Comparison of ENCODE assay signal across 28 mouse cellular contexts in the genomic region with DNA sequence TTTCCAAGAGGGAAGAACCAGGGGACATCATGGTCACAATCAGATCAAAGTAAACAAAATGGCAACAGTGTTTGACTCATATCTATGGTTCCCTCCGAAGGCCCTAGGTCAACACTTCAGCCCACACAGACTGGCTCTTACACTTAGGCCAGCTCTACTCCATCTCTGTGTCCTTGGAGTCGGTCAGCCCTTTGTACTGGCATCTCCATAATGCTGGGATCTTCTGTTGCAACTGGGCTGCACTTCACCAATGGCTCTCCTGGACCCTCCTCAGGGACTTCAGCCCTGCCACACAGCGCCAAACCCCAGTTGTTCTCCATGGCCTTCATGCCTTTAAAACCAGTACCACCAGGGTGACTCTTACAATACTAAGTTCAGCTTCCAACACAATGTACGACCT.
"Had no signal": no experiment of that assay in that cellular context is flagged by ENCODE, and none has a peak within 500 bp of the region (broad histone marks: within the 10 kb centered on the region; RNA-seq: fewer than 3 reads in every experiment).

No protein-coding gene starts in this region.

- H3K9ac ChIP-seq: embryonic facial prominence, embryonic 12.5 days; embryonic facial prominence, embryonic 13.5 days; embryonic facial prominence, embryonic 15.5 days; forebrain, embryonic 12.5 days; forebrain, embryonic 13.5 days; forebrain, embryonic 15.5 days; forebrain, postnatal 0 days had no signal

- H3K4me1 ChIP-seq: embryonic facial prominence, embryonic 10.5 days; embryonic facial prominence, embryonic 12.5 days; embryonic facial prominence, embryonic 13.5 days; embryonic facial prominence, embryonic 15.5 days; forebrain, embryonic 10.5 days; forebrain, embryonic 12.5 days; forebrain, embryonic 13.5 days; forebrain, embryonic 15.5 days had no signal

- H3K9me3 ChIP-seq: embryonic facial prominence, embryonic 10.5 days; embryonic facial prominence, embryonic 12.5 days; forebrain, embryonic 12.5 days; forebrain, embryonic 13.5 days; forebrain, embryonic 15.5 days had no signal

- H3K27ac ChIP-seq: embryonic facial prominence, embryonic 10.5 days; embryonic facial prominence, embryonic 12.5 days; embryonic facial prominence, embryonic 13.5 days; embryonic facial prominence, embryonic 15.5 days; forebrain, embryonic 10.5 days; forebrain, embryonic 12.5 days; forebrain, embryonic 13.5 days; forebrain, embryonic 15.5 days; gastrocnemius, adult 2 months; heart, adult 2 months had no signal

- H3K36me3 ChIP-seq: embryonic facial prominence, embryonic 10.5 days; embryonic facial prominence, embryonic 12.5 days; embryonic facial prominence, embryonic 13.5 days; embryonic facial prominence, embryonic 15.5 days; forebrain, embryonic 10.5 days; forebrain, embryonic 12.5 days; forebrain, embryonic 15.5 days had no signal

- H3K27me3 ChIP-seq: embryonic facial prominence, embryonic 12.5 days; embryonic facial prominence, embryonic 13.5 days; embryonic facial prominence, embryonic 15.5 days; forebrain, embryonic 12.5 days; forebrain, embryonic 13.5 days; forebrain, embryonic 15.5 days had no signal

- DNase-seq: cerebellum, adult 2 months; cerebellum, adult 8-10 months; cerebellum, adult 9-10 months; cerebellum, adult 9-11 months; cerebellum, postnatal 10 days; cerebellum, postnatal 14 days; cerebellum, postnatal 25 days; cerebellum, postnatal 36 days; embryo, embryonic 11 days; forebrain, postnatal 0 days; gastrocnemius, adult 2 months; gastrocnemius, postnatal 10 days; gastrocnemius, postnatal 14 days; gastrocnemius, postnatal 25 days; gastrocnemius, postnatal 36 days; heart, adult 18-20 months; heart, adult 2 months had no signal

- H3K4me2 ChIP-seq: embryonic facial prominence, embryonic 12.5 days; embryonic facial prominence, embryonic 13.5 days; embryonic facial prominence, embryonic 15.5 days; forebrain, embryonic 12.5 days; forebrain, embryonic 13.5 days; forebrain, embryonic 15.5 days had no signal

- H3K4me3 ChIP-seq: embryonic facial prominence, embryonic 10.5 days; embryonic facial prominence, embryonic 12.5 days; embryonic facial prominence, embryonic 13.5 days; embryonic facial prominence, embryonic 15.5 days; erythroblast, embryonic 14.5 days; forebrain, embryonic 10.5 days; forebrain, embryonic 12.5 days; forebrain, embryonic 13.5 days; forebrain, embryonic 15.5 days; gastrocnemius, adult 2 months; heart, adult 2 months had no signal

- ATAC-seq: forebrain, embryonic 13.5 days; forebrain, embryonic 14.5 days; forebrain, embryonic 15.5 days; forebrain, embryonic 16.5 days; forebrain, postnatal 0 days had no signal
